Mouse (Mus musculus): ENCODE data around the gene Fasn. TPM values are rescaled to one million over a fixed set of nuclear protein-coding genes. Genes with fewer than 3 reads are reported as not detected.
"Not testable (repeated sequence)": the region's sequence is repeated elsewhere in the genome, so short reads cannot be mapped to it uniquely, and the experiment has no call there.

Gene Fasn
- total RNA-seq, 4 experiments from 2014 or later = 187 to 227 (median 208) TPM

GRCm38 (mm10) chr11:120763121-120763999 lies 61.0 kb downstream of the Fasn start:
- not testable (repeated sequence) for DNase-seq (ENCODE audit: low spot score in 2 of 2)

- not testable (repeated sequence) for DNase-seq (ENCODE audit: low spot score in 2 of 2)
Observed at GRCm38 (mm10) chr11:120762672-120763041, 61.7 kb downstream of the Fasn start, which contains the start of gene Hmga1b. TSS of gene Hmga1b (plus strand) at chr11:120762794.

GRCm38 (mm10) chr11:120761811-120762671 lies 62.3 kb downstream of the Fasn start:
- DNase-seq (ENCODE audit: low spot score in 2 of 2) = no peak

GRCm38 (mm10) chr11:120760236-120760635 lies 64.1 kb downstream of the Fasn start:
- no peak for DNase-seq (ENCODE audit: low spot score in 2 of 2)

Other genes starting within 250 kb of the Fasn start
- 100 to 1,000 TPM; 268 to 314 (median 278) TPM for gene Arhgdia, start 242.9 kb downstream of the Fasn start, total RNA-seq (2022)
- 10 to 100 TPM; 38.1 to 61.8 (median 52.9) TPM for gene Alyref, start 226.2 kb downstream of the Fasn start, total RNA-seq (2022)
- gene Anapc11, start 226.1 kb downstream of the Fasn start, total RNA-seq (2022) = 10 to 100 TPM; 91.1 to 99.6 (median 93.6) TPM
- gene Npb, start 216.1 kb downstream of the Fasn start, total RNA-seq (2022) = 1 to 10 TPM in 3 of 4 experiments, not detected in 1; 1.3 to 2.7 (median 1.5) TPM
- 100 to 1,000 TPM; 142 to 164 (median 149) TPM for gene Pcyt2, start 206.6 kb downstream of the Fasn start, total RNA-seq (2022)
- gene Sirt7, start 199.3 kb downstream of the Fasn start, total RNA-seq (2022) = 10 to 100 TPM; 43.5 to 49.9 (median 45.4) TPM
- gene Mafg, start 190.9 kb downstream of the Fasn start, total RNA-seq (2022) = 10 to 100 TPM; 70.7 to 89.1 (median 77.4) TPM
- 1 to 10 TPM; 1.1 to 1.6 (median 1.3) TPM for gene Pycr1, start 180.8 kb downstream of the Fasn start, total RNA-seq (2022)
- gene Myadml2, start 176.4 kb downstream of the Fasn start, total RNA-seq (2022) = 1 to 10 TPM; 3.6 to 8.2 (median 6.0) TPM
- 1 to 10 TPM; 1.5 to 5.4 (median 5.2) TPM for gene Notum, start 163.4 kb downstream of the Fasn start, total RNA-seq (2022)
- 10 to 100 TPM; 53.0 to 61.0 (median 55.6) TPM for gene Aspscr1, start 151.6 kb downstream of the Fasn start, total RNA-seq (2022)
- 10 to 100 TPM; 12.9 to 22.1 (median 17.2) TPM for gene Cenpx, start 110.8 kb downstream of the Fasn start, total RNA-seq (2022)
- gene Lrrc45, start 110.6 kb downstream of the Fasn start, total RNA-seq (2022) = 10 to 100 TPM; 51.1 to 67.4 (median 65.7) TPM
- 10 to 100 TPM; 33.5 to 43.1 (median 37.5) TPM for gene Rac3, start 103.1 kb downstream of the Fasn start, total RNA-seq (2022)
- gene Dcxr, start 97.3 kb downstream of the Fasn start, total RNA-seq (2022) = 10 to 100 TPM in 3 of 4 experiments, 1 to 10 TPM in 1; 8.7 to 21.6 (median 14.5) TPM
- 1 to 10 TPM; 1.6 to 3.7 (median 2.5) TPM for gene Cbr2, start 92.4 kb downstream of the Fasn start, total RNA-seq (2022)
- 10 to 100 TPM; 16.7 to 32.0 (median 24.2) TPM for gene Hmga1b, start 61.8 kb downstream of the Fasn start, total RNA-seq (2022)
- gene Rfng, start 40.3 kb downstream of the Fasn start, total RNA-seq (2022) = 10 to 100 TPM; 55.7 to 63.5 (median 61.8) TPM
- gene Gps1, start 40.3 kb downstream of the Fasn start, total RNA-seq (2022) = 100 to 1,000 TPM; 141 to 151 (median 144) TPM
- gene Dus1l, start 28.1 kb downstream of the Fasn start, total RNA-seq (2022) = 10 to 100 TPM; 48.3 to 53.3 (median 49.9) TPM
- gene Ccdc57, start 108.3 kb upstream of the Fasn start, total RNA-seq (2022) = 10 to 100 TPM in 1 of 4 experiments, 1 to 10 TPM in 3; 9.0 to 10.0 (median 9.5) TPM
- gene Slc16a3, start 123.9 kb upstream of the Fasn start, total RNA-seq (2022) = 10 to 100 TPM in 1 of 4 experiments, 1 to 10 TPM in 3; 2.1 to 11.0 (median 7.0) TPM
- gene Csnk1d, start 166.8 kb upstream of the Fasn start, total RNA-seq (2022) = 100 to 1,000 TPM; 120 to 153 (median 134) TPM
- gene Cd7, start 214.9 kb upstream of the Fasn start, total RNA-seq (2022) = not detected
- not detected for gene Sectm1b, start 239.0 kb upstream of the Fasn start, total RNA-seq (2022)